Mouse (Mus musculus): Measurements from ENCODE around the gene Egr2. TPM values are rescaled to one million over a fixed set of nuclear protein-coding genes. Genes with fewer than 3 reads are reported as not detected.

The Egr2 gene
- polyA plus RNA-seq (2015; fragmentation: Nextera tagmentation; extraction: Ambion mirVana), result 0.34 and 0.57 TPM in 2 replicates

DNA sequence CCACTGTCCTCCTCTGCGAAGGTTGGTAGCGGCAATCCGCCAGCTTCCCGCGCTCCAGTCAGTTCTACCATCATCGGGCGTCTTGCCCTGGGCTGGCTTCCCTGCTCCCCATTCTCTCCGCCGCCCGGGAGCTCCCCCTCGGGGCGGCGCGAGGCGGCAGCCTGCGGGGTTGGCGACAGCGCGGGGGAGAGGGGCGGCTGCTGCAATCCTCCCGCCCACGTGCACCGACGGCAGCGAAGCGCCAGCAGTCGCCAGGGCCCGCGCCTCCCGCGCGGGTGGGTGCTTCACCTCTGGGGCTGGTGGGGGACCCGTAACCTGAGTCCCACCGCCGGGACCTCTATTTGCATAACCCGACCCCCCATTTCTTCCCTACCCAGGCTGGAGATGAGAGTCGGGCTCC, at the start of gene Egr2:
Gene Egr2, plus strand, starts transcription at position 220 of the 400 bp plus-strand sequence.
- Histone ChIP-seq H3K9ac (no peak within 1 kb of the TSS), H3K27ac (no peak within 1 kb of the TSS)
- ATAC-seq (ENCODE audit: borderline replicate concordance, extremely low read depth, low FRiP score, low TSS enrichment), result no peak

DNA sequence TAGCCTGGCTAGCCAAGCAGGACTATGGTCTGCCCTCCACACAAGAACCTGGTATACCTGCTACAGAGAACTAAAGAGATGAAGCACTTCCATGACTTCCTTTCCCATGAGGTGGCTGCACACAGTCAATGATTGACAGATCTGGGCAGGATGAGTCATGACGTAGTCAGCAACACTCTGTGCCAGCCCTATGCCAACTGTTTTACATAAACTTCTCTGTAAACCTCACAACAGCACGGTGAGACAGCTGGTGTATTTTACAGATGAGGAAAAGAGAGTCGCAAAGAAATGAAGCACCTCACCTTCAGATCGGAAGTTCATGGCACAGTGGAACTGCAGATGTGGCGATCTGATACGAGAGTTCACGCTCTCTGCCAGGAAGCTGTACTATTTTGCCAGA, 47.8 kb upstream of the Egr2 start:
- H3K9ac ChIP-seq, result no peak overlapping the region
- H3K4me2 ChIP-seq, result no peak overlapping the region
- no peak for ATAC-seq (ENCODE audit: borderline replicate concordance, extremely low read depth, low FRiP score, low TSS enrichment)
- 84% methylated on average over 7 of the region's 7 CpGs for WGBS
- H3K27ac ChIP-seq, result no peak overlapping the region
- H3K4me1 ChIP-seq, result no peaks in the 10 kb centered on the region
- no peaks in the 10 kb centered on the region for H3K36me3 ChIP-seq
- H3K4me3 ChIP-seq, result no peak overlapping the region
- no peaks in the 10 kb centered on the region for H3K27me3 ChIP-seq
- H3K9me3 ChIP-seq, result no peaks in the 10 kb centered on the region

More for the DNA sequence above, at the start of gene Egr2:
- Histone ChIP-seq H3K36me3 (no peaks in the 10 kb centered on the region), H3K9me3 (no peaks in the 10 kb centered on the region), H3K4me3 (peak within 1 kb of the TSS; percentile 78), H3K4me1 (peaks cover 34% of the 10 kb centered on the region), H3K27me3 (peaks cover 87% of the 10 kb centered on the region), H3K4me2 (peak within 1 kb of the TSS; percentile 99)
- WGBS, result under 1% methylated on average over 36 of the region's 37 CpGs

DNA sequence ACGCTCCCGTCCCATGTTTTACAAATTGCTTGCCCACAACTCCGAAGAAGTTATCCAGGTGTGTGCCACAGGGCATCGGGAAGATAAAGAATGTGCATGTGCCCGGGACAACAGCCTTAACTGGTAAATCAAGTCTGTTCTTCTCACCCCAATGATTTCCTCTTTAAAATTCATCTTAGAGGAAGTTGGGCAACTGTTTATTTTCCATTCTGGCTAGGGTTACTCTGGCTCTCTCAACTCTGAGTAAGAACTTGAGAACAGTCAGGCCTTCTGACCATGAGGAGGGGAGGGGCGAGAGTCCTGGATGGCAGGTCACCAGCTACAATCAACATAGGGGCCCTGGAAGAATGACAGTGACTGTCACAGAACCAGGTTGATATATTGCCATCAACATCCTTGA, 45.4 kb upstream of the Egr2 start:
- no peaks in the 10 kb centered on the region for H3K36me3 ChIP-seq

DNA sequence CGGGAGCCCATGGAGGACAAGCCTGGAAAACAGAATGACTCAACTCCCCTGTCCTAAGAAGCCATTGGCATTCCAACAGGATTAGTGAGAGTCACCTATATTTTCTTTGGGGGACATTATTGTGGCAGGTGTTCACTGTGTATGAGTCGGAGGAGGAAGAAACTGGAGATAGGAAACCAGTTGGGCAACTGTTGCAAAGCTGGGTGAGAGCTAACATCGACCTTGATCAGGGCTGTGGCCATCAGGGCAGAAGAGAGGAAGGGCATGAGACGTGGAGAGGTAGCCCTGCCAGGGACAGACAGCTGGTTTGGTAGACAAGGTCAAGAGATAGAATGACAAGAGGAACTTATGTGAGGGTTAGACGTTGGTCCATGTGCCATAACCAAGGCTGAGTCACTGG, 44.6 kb upstream of the Egr2 start:
- Histone ChIP-seq H3K9ac (no peak overlapping the region), H3K4me2 (no peak overlapping the region), H3K36me3 (no peaks in the 10 kb centered on the region), H3K9me3 (no peaks in the 10 kb centered on the region), H3K4me1 (no peaks in the 10 kb centered on the region), H3K4me3 (no peak overlapping the region), H3K27me3 (no peaks in the 10 kb centered on the region), H3K27ac (no peak overlapping the region)
- 75% methylated on average over 5 of the region's 5 CpGs for WGBS
- ATAC-seq (ENCODE audit: borderline replicate concordance, extremely low read depth, low FRiP score, low TSS enrichment), result no peak

More for the DNA sequence above, 45.4 kb upstream of the Egr2 start:
- no peak overlapping the region for H3K4me2 ChIP-seq
- no peak for ATAC-seq (ENCODE audit: borderline replicate concordance, extremely low read depth, low FRiP score, low TSS enrichment)
- no peaks in the 10 kb centered on the region for H3K4me1 ChIP-seq
- H3K4me3 ChIP-seq, result no peak overlapping the region
- no peak overlapping the region for H3K27ac ChIP-seq
- no peaks in the 10 kb centered on the region for H3K9me3 ChIP-seq
- H3K9ac ChIP-seq, result no peak overlapping the region
- H3K27me3 ChIP-seq, result no peaks in the 10 kb centered on the region
- WGBS, result 63% methylated on average over 6 of the region's 6 CpGs

DNA sequence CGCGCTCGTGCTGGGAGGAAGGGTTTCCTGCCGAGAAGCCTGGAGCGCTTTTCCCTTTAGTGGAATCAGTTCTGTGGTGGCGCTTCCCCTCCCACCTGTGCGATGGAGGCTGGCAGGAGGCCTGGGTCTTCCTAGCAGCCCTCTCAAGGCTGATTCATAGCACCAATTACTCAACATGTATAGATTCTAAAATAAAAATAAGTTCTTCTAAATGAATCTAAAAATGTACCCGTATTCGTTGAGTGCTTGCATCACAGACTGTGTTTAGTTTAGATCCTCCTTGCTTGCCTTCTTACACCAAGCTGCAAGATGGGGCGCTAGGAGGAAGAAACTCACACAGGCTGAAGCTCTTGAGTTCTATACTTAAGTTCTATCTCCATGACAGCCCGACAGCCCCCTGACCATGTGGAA, 43.1 kb upstream of the Egr2 start:
- WGBS, result 74% methylated on average over 11 of the region's 11 CpGs
- H3K4me3 ChIP-seq, result no peak overlapping the region
- H3K27ac ChIP-seq, result no peak overlapping the region
- H3K9me3 ChIP-seq, result no peaks in the 10 kb centered on the region
- H3K27me3 ChIP-seq, result no peaks in the 10 kb centered on the region
- no peak overlapping the region for H3K4me2 ChIP-seq
- no peaks in the 10 kb centered on the region for H3K4me1 ChIP-seq
- no peak overlapping the region for H3K9ac ChIP-seq
- ATAC-seq (ENCODE audit: borderline replicate concordance, extremely low read depth, low FRiP score, low TSS enrichment), result no peak
- H3K36me3 ChIP-seq, result no peaks in the 10 kb centered on the region

DNA sequence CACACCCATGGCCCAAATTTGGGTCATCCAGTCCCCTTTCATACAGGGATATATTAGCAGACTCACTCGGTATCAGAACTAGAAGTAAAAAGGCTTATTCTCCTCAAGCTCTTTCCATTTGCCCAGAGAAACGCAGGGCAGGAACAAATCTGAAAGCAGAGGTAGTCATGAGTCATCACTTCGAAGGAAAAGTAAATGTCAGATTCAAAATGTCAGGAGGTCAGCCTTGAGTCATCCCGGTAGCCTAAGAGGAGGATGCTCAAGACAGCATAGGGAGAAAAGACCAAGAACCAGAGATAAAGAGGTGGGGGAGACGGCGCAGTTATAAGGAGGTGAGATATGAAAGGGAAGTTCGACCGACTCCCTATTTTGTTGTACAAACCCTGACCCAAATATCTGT, 41.7 kb upstream of the Egr2 start:
- Histone ChIP-seq H3K36me3 (no peaks in the 10 kb centered on the region), H3K4me2 (no peak overlapping the region), H3K27ac (no peak overlapping the region), H3K4me1 (no peaks in the 10 kb centered on the region), H3K9me3 (no peaks in the 10 kb centered on the region), H3K9ac (no peak overlapping the region), H3K4me3 (no peak overlapping the region), H3K27me3 (no peaks in the 10 kb centered on the region)
- ATAC-seq (ENCODE audit: borderline replicate concordance, extremely low read depth, low FRiP score, low TSS enrichment), result no peak
- 71% methylated on average over 8 of the region's 8 CpGs for WGBS

DNA sequence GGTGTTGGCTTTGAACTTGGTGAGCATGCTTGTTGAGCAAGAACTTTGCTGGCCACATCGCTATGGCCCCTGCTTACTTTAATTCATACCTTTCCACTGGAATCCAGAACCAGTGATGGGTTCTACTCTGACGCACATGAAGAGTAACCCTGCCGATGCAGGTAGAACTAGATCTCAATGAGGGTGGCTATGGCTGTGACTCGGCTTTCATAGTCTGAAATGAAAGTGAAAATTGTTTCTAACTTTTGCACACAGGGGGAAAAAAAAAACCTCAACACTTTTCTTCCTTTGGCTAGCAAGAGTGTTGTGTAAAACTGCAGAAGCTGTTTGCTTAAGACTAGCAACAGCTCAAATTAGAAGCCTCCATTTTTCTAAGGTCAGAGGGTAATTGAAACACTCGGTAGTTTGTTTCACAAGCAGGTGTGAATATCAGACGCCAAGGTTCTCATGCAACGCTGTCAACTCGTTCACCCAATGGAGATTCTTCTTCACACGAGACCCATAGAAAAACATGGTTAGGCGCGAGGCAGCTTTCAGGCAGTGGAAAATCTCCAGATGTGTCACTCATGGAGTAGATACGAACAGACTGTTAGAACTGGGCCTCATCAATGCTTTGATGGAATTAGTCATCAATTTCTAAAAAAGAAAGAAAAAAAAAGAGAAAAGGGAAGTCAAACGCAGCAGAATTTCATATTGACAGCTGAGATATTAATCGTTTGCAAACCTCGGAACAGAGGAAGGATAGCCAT, 38.0 kb upstream of the Egr2 start:
- Histone ChIP-seq H3K4me2 (no peak overlapping the region), H3K9me3 (no peaks in the 10 kb centered on the region), H3K27ac (no peak overlapping the region), H3K4me1 (no peaks in the 10 kb centered on the region), H3K36me3 (no peaks in the 10 kb centered on the region), H3K27me3 (no peaks in the 10 kb centered on the region), H3K9ac (no peak overlapping the region), H3K4me3 (no peak overlapping the region)
- WGBS, result 83% methylated on average over 15 of the region's 15 CpGs
- ATAC-seq (ENCODE audit: borderline replicate concordance, extremely low read depth, low FRiP score, low TSS enrichment), result no peak

DNA sequence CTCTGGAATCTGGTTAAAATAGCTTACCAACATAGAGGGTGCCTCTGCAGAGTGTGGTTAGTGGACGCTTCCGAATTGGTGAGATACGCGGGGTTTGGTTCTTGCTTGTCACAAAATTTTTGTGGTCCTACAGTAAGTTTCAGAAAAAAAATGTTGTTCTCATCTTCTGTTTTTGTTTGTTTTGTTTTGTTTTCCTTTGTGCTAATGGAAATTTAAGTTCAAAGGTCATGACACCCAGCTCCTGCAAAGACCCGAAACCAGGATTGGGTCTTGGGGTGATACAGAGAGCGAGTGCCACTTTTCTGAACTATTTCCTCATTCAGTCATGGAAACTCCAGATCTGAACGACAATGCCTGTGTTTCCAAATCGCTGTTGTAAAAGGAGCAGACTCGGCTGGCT, 37.3 kb upstream of the Egr2 start:
- WGBS, result 90% methylated on average over 9 of the region's 9 CpGs
- ATAC-seq (ENCODE audit: borderline replicate concordance, extremely low read depth, low FRiP score, low TSS enrichment), result no peak
- Histone ChIP-seq H3K4me2 (no peak overlapping the region), H3K4me3 (no peak overlapping the region), H3K36me3 (no peaks in the 10 kb centered on the region), H3K27ac (no peak overlapping the region), H3K4me1 (no peaks in the 10 kb centered on the region), H3K27me3 (no peaks in the 10 kb centered on the region), H3K9me3 (no peaks in the 10 kb centered on the region), H3K9ac (no peak overlapping the region)

DNA sequence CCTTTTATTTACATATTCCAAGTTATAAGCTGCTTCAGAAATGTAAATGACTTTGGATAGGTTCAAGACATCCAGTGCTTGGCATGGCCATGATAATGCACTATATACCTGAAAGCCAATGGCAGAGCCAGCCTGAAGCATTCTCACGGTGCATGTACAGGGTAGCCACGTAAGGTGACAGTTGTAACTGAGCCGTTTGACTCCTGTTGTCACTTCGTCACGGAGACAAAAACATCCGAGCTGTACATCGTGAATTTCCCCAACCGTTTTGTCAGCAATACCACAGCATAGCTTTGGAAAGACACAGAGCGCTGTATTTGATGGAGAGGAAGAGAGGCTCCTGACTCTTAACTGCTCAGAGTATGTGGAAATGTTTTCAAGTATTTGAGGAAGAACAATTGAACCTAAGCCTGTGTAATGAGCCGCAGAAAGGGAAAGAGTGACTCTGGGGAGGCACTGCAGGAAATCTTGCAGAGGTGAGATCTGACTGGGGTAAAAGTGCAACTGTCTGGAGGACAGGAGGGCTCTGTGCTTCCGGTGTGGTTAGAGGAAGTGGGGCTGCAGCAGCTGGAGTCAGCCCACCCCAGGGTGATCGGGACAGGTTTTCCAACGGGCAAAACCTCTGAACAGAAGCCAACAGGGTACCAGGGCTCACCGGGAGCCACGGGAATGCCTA, 31.8 kb upstream of the Egr2 start:
- no peaks in the 10 kb centered on the region for H3K9me3 ChIP-seq
- no peaks in the 10 kb centered on the region for H3K27me3 ChIP-seq
- 0 out of 2 replicates have a peak, but pooled peaks cover 6% of the 10 kb centered on the region for H3K4me1 ChIP-seq
- H3K36me3 ChIP-seq, result no peaks in the 10 kb centered on the region
- H3K4me3 ChIP-seq, result no peak overlapping the region
- no peak overlapping the region for H3K9ac ChIP-seq
- 34% methylated on average over 15 of the region's 15 CpGs for WGBS
- peak overlapping the region; percentile 20; the same call in 1 of the 2 replicates for H3K4me2 ChIP-seq
- no peak for ATAC-seq (ENCODE audit: borderline replicate concordance, extremely low read depth, low FRiP score, low TSS enrichment)
- no peak overlapping the region for H3K27ac ChIP-seq

DNA sequence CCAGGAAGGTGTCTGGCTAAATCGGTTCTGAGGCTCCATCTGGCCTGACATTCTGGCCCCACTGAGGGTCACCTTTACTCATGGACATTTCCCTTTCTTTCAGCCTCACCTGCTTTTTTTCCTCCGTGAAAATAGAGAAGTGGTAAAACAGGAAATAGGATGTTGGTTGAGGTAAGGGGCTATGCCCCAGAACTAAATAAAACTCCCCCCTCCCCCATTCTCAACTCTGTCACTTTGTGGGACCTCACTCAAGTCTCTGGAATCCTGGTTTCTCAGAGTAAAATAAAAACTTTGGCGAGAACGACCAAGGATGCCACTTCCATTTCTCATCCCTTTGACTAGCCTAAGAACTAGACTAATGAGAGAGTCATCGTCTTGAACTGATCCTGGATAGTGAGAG, 31.2 kb upstream of the Egr2 start:
- 0 out of 2 replicates have a peak, but pooled peaks cover 6% of the 10 kb centered on the region for H3K4me1 ChIP-seq
- no peaks in the 10 kb centered on the region for H3K9me3 ChIP-seq
- H3K4me2 ChIP-seq, result peak overlapping the region; percentile 20; the same call in 1 of the 2 replicates
- H3K27me3 ChIP-seq, result no peaks in the 10 kb centered on the region
- H3K9ac ChIP-seq, result no peak overlapping the region
- 38% methylated on average over 5 of the region's 5 CpGs for WGBS
- no peaks in the 10 kb centered on the region for H3K36me3 ChIP-seq
- no peak overlapping the region for H3K27ac ChIP-seq
- H3K4me3 ChIP-seq, result no peak overlapping the region
- ATAC-seq (ENCODE audit: borderline replicate concordance, extremely low read depth, low FRiP score, low TSS enrichment), result no peak

DNA sequence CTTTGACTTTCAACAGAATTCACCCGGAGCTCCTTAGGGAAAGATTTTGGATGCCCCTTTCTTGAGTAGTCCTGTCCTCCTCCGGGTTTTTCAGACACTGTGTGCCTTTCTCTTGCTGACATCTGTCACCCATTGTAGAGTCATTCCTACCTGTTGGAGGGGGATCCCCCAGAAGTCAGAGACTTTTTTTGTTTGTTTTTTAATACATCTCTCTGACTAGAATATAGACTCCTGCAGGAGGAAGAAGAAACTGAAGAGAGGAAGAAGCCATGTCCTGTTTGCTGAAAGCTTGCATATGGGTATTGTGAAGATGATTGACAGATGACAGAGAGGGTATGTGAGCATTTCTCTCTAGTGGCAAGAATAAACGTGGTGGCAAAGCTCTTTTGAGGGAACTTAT, 30.0 kb upstream of the Egr2 start:
- Histone ChIP-seq H3K4me1 (0 out of 2 replicates have a peak, but pooled peaks cover 6% of the 10 kb centered on the region), H3K36me3 (no peaks in the 10 kb centered on the region), H3K4me3 (no peak overlapping the region), H3K27ac (no peak overlapping the region), H3K27me3 (no peaks in the 10 kb centered on the region), H3K9ac (no peak overlapping the region), H3K4me2 (no peak overlapping the region), H3K9me3 (no peaks in the 10 kb centered on the region)
- no peak for ATAC-seq (ENCODE audit: borderline replicate concordance, extremely low read depth, low FRiP score, low TSS enrichment)
- 65% methylated on average over 3 of the region's 3 CpGs for WGBS

DNA sequence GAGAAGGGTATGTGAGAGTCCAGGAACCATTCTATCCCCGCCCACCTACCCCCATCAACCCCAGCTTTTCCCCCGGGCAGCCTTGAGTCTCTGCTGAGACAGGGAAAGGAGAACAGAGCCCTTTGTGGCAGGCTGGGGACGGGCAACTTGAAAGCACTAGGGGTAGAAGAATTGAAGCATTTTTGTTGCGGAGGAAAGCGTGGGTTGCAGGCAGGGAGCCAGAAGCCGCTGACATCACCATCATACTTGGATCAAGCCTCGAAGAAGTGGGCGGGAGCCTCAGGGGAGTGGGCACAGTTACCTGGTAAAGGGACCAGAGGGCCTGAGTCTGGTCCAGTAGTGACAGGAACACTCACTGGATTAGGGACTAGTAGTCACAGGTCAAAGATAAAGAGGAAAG, 23.1 kb upstream of the Egr2 start:
- WGBS, result 61% methylated on average over 8 of the region's 8 CpGs
- no peaks in the 10 kb centered on the region for H3K36me3 ChIP-seq
- no peak overlapping the region for H3K4me2 ChIP-seq
- no peaks in the 10 kb centered on the region for H3K4me1 ChIP-seq
- no peak overlapping the region for H3K4me3 ChIP-seq
- no peak overlapping the region for H3K27ac ChIP-seq
- ATAC-seq (ENCODE audit: borderline replicate concordance, extremely low read depth, low FRiP score, low TSS enrichment), result no peak
- no peaks in the 10 kb centered on the region for H3K9me3 ChIP-seq
- no peaks in the 10 kb centered on the region for H3K27me3 ChIP-seq
- no peak overlapping the region for H3K9ac ChIP-seq
